Mouse (Mus musculus): Measurements from ENCODE around the gene Pus10. TPM values are rescaled to one million over a fixed set of nuclear protein-coding genes. Genes with fewer than 3 reads are reported as not detected.

The Pus10 gene
- polyA plus RNA-seq (2011; ENCODE audit: insufficient read length, low read depth, missing spikeins): 28.2 and 44.8 TPM in 2 replicates

GRCm38 (mm10) chr11:23665311-23665786, at the start of gene Pus10:
TSS of gene Pus10 (plus strand) at chr11:23665674.
- TF ChIP-seq POLR2A (IDR thresholded peaks at IDR 0.05; ENCODE audit: low read depth, low read length) (0 out of 2 replicates have a peak, but pooled peaks have one; percentile 15), CTCF (IDR thresholded peaks at IDR 0.05; ENCODE audit: borderline replicate concordance, insufficient read depth, low read length) (no peak)
- Histone ChIP-seq H3K4me1 (ENCODE audit: control insufficient read depth, insufficient read depth, low read length) (peaks cover 2% of the 10 kb centered on the region; the same call in 1 of the 2 replicates), H3K27ac (ENCODE audit: insufficient read depth, low read length) (peak within 1 kb of the TSS; percentile 81), H3K4me3 (ENCODE audit: insufficient read depth, low read length) (peak within 1 kb of the TSS; percentile 76)

GRCm38 (mm10) chr11:23618995-23619394, 46.5 kb upstream of the Pus10 start:
- Histone ChIP-seq H3K4me3 (ENCODE audit: insufficient read depth, low read length) (no peak overlapping the region), H3K27ac (ENCODE audit: insufficient read depth, low read length) (no peak overlapping the region), H3K4me1 (ENCODE audit: control insufficient read depth, insufficient read depth, low read length) (no peaks in the 10 kb centered on the region)
- TF ChIP-seq POLR2A (IDR thresholded peaks at IDR 0.05; ENCODE audit: low read depth, low read length): no peak
- TF ChIP-seq CTCF (IDR thresholded peaks at IDR 0.05; ENCODE audit: borderline replicate concordance, insufficient read depth, low read length): no peak

- TF ChIP-seq POLR2A (IDR thresholded peaks at IDR 0.05; ENCODE audit: low read depth, low read length) (no peak), CTCF (IDR thresholded peaks at IDR 0.05; ENCODE audit: borderline replicate concordance, insufficient read depth, low read length) (no peak)
- Histone ChIP-seq H3K4me3 (ENCODE audit: insufficient read depth, low read length) (no peak overlapping the region), H3K4me1 (ENCODE audit: control insufficient read depth, insufficient read depth, low read length) (no peaks in the 10 kb centered on the region), H3K27ac (ENCODE audit: insufficient read depth, low read length) (no peak overlapping the region)
These were observed 34.8 kb upstream of the Pus10 start for GRCm38 (mm10) chr11:23630664-23631063.

GRCm38 (mm10) chr11:23632945-23633878, 32.3 kb upstream of the Pus10 start, which contains the start of gene 0610010F05Rik:
TSS of gene 0610010F05Rik (minus strand) at chr11:23633639.
- peak within 1 kb of the TSS; percentile 80 for H3K4me3 ChIP-seq (ENCODE audit: insufficient read depth, low read length)
- no peaks in the 10 kb centered on the region for H3K4me1 ChIP-seq (ENCODE audit: control insufficient read depth, insufficient read depth, low read length)
- H3K27ac ChIP-seq (ENCODE audit: insufficient read depth, low read length): no peak within 1 kb of the TSS
- TF ChIP-seq CTCF (IDR thresholded peaks at IDR 0.05; ENCODE audit: borderline replicate concordance, insufficient read depth, low read length): no peak
- peak; percentile 73 for TF ChIP-seq POLR2A (IDR thresholded peaks at IDR 0.05; ENCODE audit: low read depth, low read length)

- no peak overlapping the region for H3K27ac ChIP-seq (ENCODE audit: insufficient read depth, low read length)
- H3K4me1 ChIP-seq (ENCODE audit: control insufficient read depth, insufficient read depth, low read length): no peaks in the 10 kb centered on the region
- peak overlapping the region; percentile 20; the same call in 1 of the 2 replicates for H3K4me3 ChIP-seq (ENCODE audit: insufficient read depth, low read length)
- no peak for TF ChIP-seq POLR2A (IDR thresholded peaks at IDR 0.05; ENCODE audit: low read depth, low read length)
- no peak for TF ChIP-seq CTCF (IDR thresholded peaks at IDR 0.05; ENCODE audit: borderline replicate concordance, insufficient read depth, low read length)
These were observed 31.6 kb upstream of the Pus10 start for GRCm38 (mm10) chr11:23633879-23634215.

- TF ChIP-seq CTCF (IDR thresholded peaks at IDR 0.05; ENCODE audit: borderline replicate concordance, insufficient read depth, low read length): no peak
- H3K4me3 ChIP-seq (ENCODE audit: insufficient read depth, low read length): no peak overlapping the region
- no peak overlapping the region for H3K27ac ChIP-seq (ENCODE audit: insufficient read depth, low read length)
- H3K4me1 ChIP-seq (ENCODE audit: control insufficient read depth, insufficient read depth, low read length): no peaks in the 10 kb centered on the region
These were observed 30.9 kb upstream of the Pus10 start for GRCm38 (mm10) chr11:23634573-23634972.

GRCm38 (mm10) chr11:23647431-23647830, 18.0 kb upstream of the Pus10 start:
- Histone ChIP-seq H3K27ac (ENCODE audit: insufficient read depth, low read length) (no peak overlapping the region), H3K4me3 (ENCODE audit: insufficient read depth, low read length) (no peak overlapping the region), H3K4me1 (ENCODE audit: control insufficient read depth, insufficient read depth, low read length) (no peaks in the 10 kb centered on the region)
- no peak for TF ChIP-seq CTCF (IDR thresholded peaks at IDR 0.05; ENCODE audit: borderline replicate concordance, insufficient read depth, low read length)
- TF ChIP-seq POLR2A (IDR thresholded peaks at IDR 0.05; ENCODE audit: low read depth, low read length): no peak

GRCm38 (mm10) chr11:23647835-23648234, 17.6 kb upstream of the Pus10 start:
- Histone ChIP-seq H3K27ac (ENCODE audit: insufficient read depth, low read length) (no peak overlapping the region), H3K4me3 (ENCODE audit: insufficient read depth, low read length) (no peak overlapping the region), H3K4me1 (ENCODE audit: control insufficient read depth, insufficient read depth, low read length) (no peaks in the 10 kb centered on the region)
- TF ChIP-seq CTCF (IDR thresholded peaks at IDR 0.05; ENCODE audit: borderline replicate concordance, insufficient read depth, low read length): no peak

GRCm38 (mm10) chr11:23653666-23654065, 11.8 kb upstream of the Pus10 start:
- H3K27ac ChIP-seq (ENCODE audit: insufficient read depth, low read length): no peak overlapping the region
- H3K4me1 ChIP-seq (ENCODE audit: control insufficient read depth, insufficient read depth, low read length): no peaks in the 10 kb centered on the region
- TF ChIP-seq CTCF (IDR thresholded peaks at IDR 0.05; ENCODE audit: borderline replicate concordance, insufficient read depth, low read length) (no peak), POLR2A (IDR thresholded peaks at IDR 0.05; ENCODE audit: low read depth, low read length) (no peak)
- H3K4me3 ChIP-seq (ENCODE audit: insufficient read depth, low read length): no peak overlapping the region

GRCm38 (mm10) chr11:23657791-23658190, 7.7 kb upstream of the Pus10 start:
- Histone ChIP-seq H3K4me1 (ENCODE audit: control insufficient read depth, insufficient read depth, low read length) (peaks cover 2% of the 10 kb centered on the region; the same call in 1 of the 2 replicates), H3K27ac (ENCODE audit: insufficient read depth, low read length) (no peak overlapping the region), H3K4me3 (ENCODE audit: insufficient read depth, low read length) (no peak overlapping the region)
- no peak for TF ChIP-seq POLR2A (IDR thresholded peaks at IDR 0.05; ENCODE audit: low read depth, low read length)
- no peak for TF ChIP-seq CTCF (IDR thresholded peaks at IDR 0.05; ENCODE audit: borderline replicate concordance, insufficient read depth, low read length)

Data from embryonic fibroblast, embryonic 13.5 days (primary cell).